Mouse (Mus musculus) liver, embryonic 14.5 days (tissue): ENCODE measurements around the gene Ccdc103. TPM values are rescaled to one million over a fixed set of nuclear protein-coding genes. Genes with fewer than 3 reads are reported as not detected.

Experiments
- ATAC-seq: fragments of 200-750 bp; cut with Nextera tagmentation; 2 replicates; pipeline ENCODE4 v1.8.0; 2017; ENCODE audit warnings: moderate number of reproducible peaks, mild to moderate bottlenecking, moderate library complexity; ENCODE audit not compliant: insufficient read depth
- DNase-seq, 3 experiments: peaks; one replicate each; pipeline ENCODE4 v3.0.0-alpha.2; 2012 to 2013; ENCODE audit warnings: low read depth in 3 of 3, low spot score in 3 of 3
- H3K27ac ChIP-seq: fragments of 300-500 bp; sonication (generic); 2 replicates; pipeline ENCODE4 v1.5.1; 2014; ENCODE audit warnings: moderate library complexity, mild to moderate bottlenecking, control low read depth, inconsistent platforms
- H3K27me3 ChIP-seq: fragments of 300-500 bp; sonication (generic); 2 replicates; pipeline ENCODE4 v1.6.1; 2014; ENCODE audit warnings: mild to moderate bottlenecking, low read length, moderate library complexity; ENCODE audit not compliant: control insufficient read depth, insufficient read depth
- H3K36me3 ChIP-seq: fragments of 300-500 bp; sonication (generic); replicated peaks from 2 replicates; pipeline ENCODE4 v1.6.1; 2014; ENCODE audit warnings: low read depth; ENCODE audit not compliant: control insufficient read depth, insufficient read depth
- H3K4me1 ChIP-seq, 2 experiments: fragments of 200-500 bp in 1 of 2; fragments of 300-500 bp in 1 of 2; sonication (generic) in 1 of 2; replicated peaks; 2 replicates each; pipeline ENCODE4 v1.6.1; 2012 to 2014; ENCODE audit warnings: antibody characterized with exemption in 1 of 2, inconsistent platforms in 1 of 2, low read length in 1 of 2; ENCODE audit not compliant: control insufficient read depth in 2 of 2, insufficient read depth in 2 of 2
- H3K4me2 ChIP-seq: fragments of 300-500 bp; sonication (generic); 2 replicates; pipeline ENCODE4 v1.6.1; 2014; ENCODE audit warnings: low read depth, mild to moderate bottlenecking, control low read depth, moderate library complexity
- H3K4me3 ChIP-seq, 2 experiments: fragments of 200-500 bp in 1 of 2; fragments of 300-500 bp in 1 of 2; sonication (generic) in 1 of 2; 2 replicates each; pipeline ENCODE4 v1.5.1; 2012 to 2014; ENCODE audit warnings: low read depth in 2 of 2, low read length in 2 of 2, mild to moderate bottlenecking in 2 of 2, control low read depth in 1 of 2, inconsistent platforms in 1 of 2, moderate library complexity in 1 of 2; ENCODE audit not compliant: insufficient read depth in 1 of 2
- H3K9ac ChIP-seq: fragments of 300-500 bp; sonication (generic); replicated peaks from 2 replicates; pipeline ENCODE4 v1.6.1; 2014; ENCODE audit warnings: mild to moderate bottlenecking, control low read depth, moderate library complexity
- H3K9me3 ChIP-seq: fragments of 300-500 bp; sonication (generic); 2 replicates; pipeline ENCODE4 v1.6.1; 2016; ENCODE audit warnings: low read length, mixed read lengths; ENCODE audit not compliant: control insufficient read depth
- CTCF ChIP-seq: IDR thresholded peaks from 2 replicates; pipeline ENCODE4 v1.5.1; 2016; ENCODE audit warnings: antibody characterized with exemption, low read depth, control low read depth
- EP300 ChIP-seq: IDR thresholded peaks from 2 replicates; pipeline ENCODE4 v1.6.1; 2016; ENCODE audit warnings: antibody characterized with exemption, low read depth
- WGBS: fragments of 180-500 bp; shearing (Covaris S2); extraction: QIAGEN DNeasy Blood & Tissue Kit; methylation state at CpG from one replicate; pipeline ENCODE4 v1.1.7; 2014; ENCODE audit not compliant: insufficient replicate concordance; 5-methylcytosine and 5-hydroxymethylcytosine counted together
- polyA plus RNA-seq, 2 experiments: library from polyadenylated mRNA; depleted of rRNA in 1 of 2; stranded (reverse) in 1 of 2; unstranded in 1 of 2; fragments of >200 nt; fragmentation: Nextera tagmentation in 1 of 2; extraction: Ambion mirVana in 1 of 2; gene quantifications; 2 replicates each; pipeline versions ENCODE4 v1.2.1 to v1.2.3; 2012 to 2014

Gene Ccdc103
- polyA plus RNA-seq, 2 experiments, result 0.59 to 1.1 TPM

- Histone ChIP-seq H3K27ac (no peak overlapping the region), H3K27me3 (no peaks in the 10 kb centered on the region), H3K4me3 (no peak overlapping the region), H3K9me3 (no peaks in the 10 kb centered on the region), H3K4me2 (no peak overlapping the region), H3K36me3 (peaks cover 25% of the 10 kb centered on the region), H3K9ac (no peak overlapping the region), H3K4me1 (peaks cover 0 to 2% of the 10 kb centered on the region in 2 experiments; a peak in 2 of 4 replicates)
- 74% methylated on average over 5 of the region's 5 CpGs for WGBS
- TF ChIP-seq CTCF (no peak), EP300 (no peak)
- DNase-seq (no peak), ATAC-seq (no peak)
Observed at GRCm38 (mm10) chr11:102902107-102902506, 21.1 kb downstream of the Ccdc103 start.

DNA sequence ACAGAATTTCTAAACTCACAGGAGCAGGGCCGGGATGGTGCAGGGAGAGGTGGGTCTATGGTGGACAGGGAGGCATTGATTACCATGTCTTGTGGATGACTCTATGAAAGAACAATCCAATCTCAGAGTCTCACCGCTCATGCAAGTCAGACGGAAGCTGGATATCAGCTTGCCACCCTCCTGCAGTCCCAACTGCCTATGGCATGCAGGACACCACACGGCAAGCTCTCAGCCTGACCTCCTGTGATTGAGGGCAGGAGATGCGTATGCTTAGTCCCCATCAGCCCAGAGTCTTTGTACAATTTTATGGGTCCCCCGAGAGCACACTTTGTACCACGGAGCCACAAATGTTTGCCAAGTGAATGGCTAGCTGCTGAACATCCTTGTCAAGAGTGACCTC lies 22.6 kb downstream of the Ccdc103 start:
- Histone ChIP-seq H3K27me3 (no peaks in the 10 kb centered on the region), H3K4me2 (no peak overlapping the region), H3K9ac (no peak overlapping the region), H3K4me1 (peaks cover 0 to 2% of the 10 kb centered on the region in 2 experiments; a peak in 2 of 4 replicates), H3K4me3 (no peak overlapping the region), H3K27ac (no peak overlapping the region), H3K36me3 (peaks cover 40% of the 10 kb centered on the region), H3K9me3 (no peaks in the 10 kb centered on the region)
- 77% methylated on average over 7 of the region's 7 CpGs for WGBS
- DNase-seq, result no peak
- no peak for ATAC-seq
- TF ChIP-seq CTCF (no peak), EP300 (no peak)

DNA sequence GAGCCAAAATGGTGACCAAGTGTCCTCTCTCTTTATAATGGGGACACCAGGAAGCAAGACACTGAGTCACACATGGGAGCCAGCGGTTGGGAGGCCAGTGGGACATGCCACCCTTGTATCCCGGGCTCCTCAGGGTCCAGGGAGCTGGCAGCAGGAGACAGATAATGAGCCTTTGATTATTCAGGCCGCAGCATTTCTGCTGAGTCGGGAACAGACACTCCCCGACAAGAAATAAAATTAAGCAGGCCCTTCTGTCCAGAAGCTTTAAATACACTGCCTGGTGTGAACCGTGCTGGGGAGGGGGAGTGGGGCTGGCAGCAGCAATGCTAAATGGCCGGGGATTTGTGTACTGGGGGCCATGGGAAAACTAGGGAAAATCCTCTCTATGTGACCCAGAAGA lies 30.4 kb downstream of the Ccdc103 start:
- Histone ChIP-seq H3K4me1 (no peaks in the 10 kb centered on the region), H3K4me2 (no peak overlapping the region), H3K9ac (no peak overlapping the region), H3K27ac (no peak overlapping the region), H3K27me3 (no peaks in the 10 kb centered on the region), H3K9me3 (no peaks in the 10 kb centered on the region), H3K36me3 (peaks cover 99% of the 10 kb centered on the region), H3K4me3 (no peak overlapping the region)
- 78% methylated on average over 7 of the region's 7 CpGs for WGBS
- no peak for ATAC-seq
- TF ChIP-seq EP300, result no peak
- TF ChIP-seq CTCF, result no peak
- no peak for DNase-seq

DNA sequence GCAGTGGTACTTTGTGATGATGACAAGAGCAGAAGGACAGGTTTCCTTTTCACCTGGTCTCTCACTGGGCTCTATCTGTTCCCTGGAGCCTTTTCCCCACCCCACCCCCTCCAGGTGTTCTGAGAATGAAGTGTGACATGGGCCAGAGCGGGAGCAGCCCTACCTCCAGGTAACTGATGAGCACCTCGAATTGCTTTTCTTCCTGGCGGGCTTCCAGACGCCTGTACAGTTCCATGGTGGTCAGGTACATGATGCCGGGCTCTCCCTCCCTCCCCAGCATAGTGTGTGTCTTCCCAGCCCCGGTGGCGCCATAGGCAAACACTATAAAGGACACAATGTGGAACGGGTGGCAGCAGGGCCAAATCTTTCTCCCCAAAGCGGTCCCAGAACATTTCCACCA lies 34.4 kb downstream of the Ccdc103 start:
- DNase-seq (no peak), ATAC-seq (no peak)
- H3K4me2 ChIP-seq, result no peak overlapping the region
- WGBS, result 89% methylated on average over 9 of the region's 9 CpGs
- peaks cover 74% of the 10 kb centered on the region for H3K36me3 ChIP-seq
- H3K4me1 ChIP-seq, result no peaks in the 10 kb centered on the region
- H3K9me3 ChIP-seq, result no peaks in the 10 kb centered on the region
- H3K9ac ChIP-seq, result no peak overlapping the region
- no peak overlapping the region for H3K27ac ChIP-seq
- no peak for TF ChIP-seq CTCF
- TF ChIP-seq EP300, result no peak
- no peaks in the 10 kb centered on the region for H3K27me3 ChIP-seq
- no peak overlapping the region for H3K4me3 ChIP-seq

DNA sequence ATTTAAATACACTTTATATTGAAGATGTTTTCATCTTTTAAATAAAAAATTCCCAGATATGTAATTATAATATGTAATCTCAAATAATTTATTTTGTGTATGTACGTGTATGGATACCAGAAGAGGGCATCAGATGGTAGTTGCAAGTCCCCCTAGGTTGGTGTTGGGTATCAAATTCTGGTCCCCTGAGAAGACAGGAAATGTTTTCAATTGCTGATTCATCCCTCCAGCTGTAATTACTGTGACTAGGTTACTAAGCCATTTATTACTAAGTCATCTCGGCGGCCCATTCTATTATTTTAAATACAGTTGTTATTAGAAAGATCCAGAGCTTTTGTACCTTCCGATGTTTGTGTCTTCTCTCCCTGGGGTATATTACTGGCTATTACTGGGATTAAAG lies 37.1 kb downstream of the Ccdc103 start:
- 82% methylated on average over 4 of the region's 4 CpGs for WGBS
- ATAC-seq (no peak), DNase-seq (no peak)
- H3K4me2 ChIP-seq, result no peak overlapping the region
- no peak overlapping the region for H3K27ac ChIP-seq
- peaks cover 4 to 6% of the 10 kb centered on the region in 2 experiments; a peak in 3 of 4 replicates for H3K4me1 ChIP-seq
- no peaks in the 10 kb centered on the region for H3K9me3 ChIP-seq
- no peak for TF ChIP-seq CTCF
- no peak for TF ChIP-seq EP300
- H3K27me3 ChIP-seq, result no peaks in the 10 kb centered on the region
- peaks cover 74% of the 10 kb centered on the region for H3K36me3 ChIP-seq
- H3K4me3 ChIP-seq, result no peak overlapping the region
- H3K9ac ChIP-seq, result no peak overlapping the region
